Mouse (Mus musculus) adrenal gland, adult 2 months (tissue): ENCODE measurements at regions not wholly inside any gene's neighbourhood (a gene's known extent, or its start where the extent isn't known, plus 50 kb on each side); places are given as distances from the start of the nearest gene placed in this dataset.
A peak's percentile ranks its signal among the peaks of the same experiment; 100 is the strongest.

Experiments
- DNase-seq: peaks from one replicate; pipeline ENCODE4 v3.0.0; 2021

GRCm38 (mm10) chr1:56206615-56207267 is 430.5 kb downstream of the Hsfy2 start:
- DNase-seq, result no peak

- DNase-seq, result no peak
These were observed 442.0 kb downstream of the Hsfy2 start for GRCm38 (mm10) chr1:56195224-56195623.

GRCm38 (mm10) chr1:56183503-56184198 is 453.6 kb downstream of the Hsfy2 start:
- no peak for DNase-seq

- no peak for DNase-seq
These were observed 457.8 kb downstream of the Hsfy2 start for GRCm38 (mm10) chr1:56179206-56179985.

- DNase-seq, result no peak
These were observed 466.1 kb downstream of the Hsfy2 start for GRCm38 (mm10) chr1:56171157-56171556.

GRCm38 (mm10) chr1:56168712-56169111 is 468.5 kb downstream of the Hsfy2 start:
- DNase-seq, result no peak

GRCm38 (mm10) chr1:56168063-56168462 is 469.2 kb downstream of the Hsfy2 start:
- DNase-seq, result no peak

GRCm38 (mm10) chr1:56165228-56165627 is 472.0 kb downstream of the Hsfy2 start:
- no peak for DNase-seq

- DNase-seq, result no peak
These were observed 472.9 kb downstream of the Hsfy2 start for GRCm38 (mm10) chr1:56164366-56164765.

- no peak for DNase-seq
These were observed 506.3 kb downstream of the Hsfy2 start for GRCm38 (mm10) chr1:56130951-56131350.

- peak; percentile 15 for DNase-seq
These were observed 547.9 kb downstream of the Hsfy2 start for GRCm38 (mm10) chr1:56089254-56089834.

GRCm38 (mm10) chr1:56088357-56088756 is 548.9 kb downstream of the Hsfy2 start:
- no peak for DNase-seq

GRCm38 (mm10) chr1:56076757-56077156 is 560.5 kb downstream of the Hsfy2 start:
- no peak for DNase-seq

- DNase-seq, result no peak
These were observed 565.0 kb downstream of the Hsfy2 start for GRCm38 (mm10) chr1:56072255-56072654.

GRCm38 (mm10) chr1:56063474-56063873 is 573.8 kb downstream of the Hsfy2 start:
- no peak for DNase-seq
